Mouse (Mus musculus): Measurements from ENCODE around the gene Pzp. TPM values are rescaled to one million over a fixed set of nuclear protein-coding genes. Genes with fewer than 3 reads are reported as not detected.

The Pzp gene
- polyA plus RNA-seq, 1 experiment from 2014 or later = 0.04 TPM

GRCm38 (mm10) chr6:128523360-128523759 lies 3.2 kb downstream of the Pzp start:
- Histone ChIP-seq H3K4me3 (no peak overlapping the region), H3K9me3 (replicated peaks) (no peaks in the 10 kb centered on the region), H3K4me1 (no peaks in the 10 kb centered on the region), H3K36me3 (no peaks in the 10 kb centered on the region), H3K27ac (no peak overlapping the region), H3K27me3 (ENCODE audit: low read depth, poor library complexity, severe bottlenecking) (no peaks in the 10 kb centered on the region)
- DNase-seq (ENCODE audit: low spot score) = no peak
- WGBS = 95% methylated on average over 3 of the region's 3 CpGs

GRCm38 (mm10) chr6:128519159-128519558 lies 7.4 kb downstream of the Pzp start:
- H3K9me3 ChIP-seq (replicated peaks) = no peaks in the 10 kb centered on the region
- H3K4me3 ChIP-seq = no peak overlapping the region
- WGBS = 93% methylated on average over 7 of the region's 7 CpGs
- H3K27me3 ChIP-seq (ENCODE audit: low read depth, poor library complexity, severe bottlenecking) = no peaks in the 10 kb centered on the region
- H3K4me1 ChIP-seq = no peaks in the 10 kb centered on the region
- H3K27ac ChIP-seq = no peak overlapping the region
- no peaks in the 10 kb centered on the region for H3K36me3 ChIP-seq
- no peak for DNase-seq (ENCODE audit: low spot score)

GRCm38 (mm10) chr6:128505676-128506236 lies 20.8 kb downstream of the Pzp start:
- Histone ChIP-seq H3K4me3 (no peak overlapping the region), H3K36me3 (no peaks in the 10 kb centered on the region), H3K27ac (no peak overlapping the region), H3K4me1 (no peaks in the 10 kb centered on the region), H3K27me3 (ENCODE audit: low read depth, poor library complexity, severe bottlenecking) (no peaks in the 10 kb centered on the region), H3K9me3 (replicated peaks) (no peaks in the 10 kb centered on the region)
- no peak for DNase-seq (ENCODE audit: low spot score)
- WGBS = 93% methylated on average over 2 of the region's 2 CpGs

GRCm38 (mm10) chr6:128504743-128505142 lies 21.8 kb downstream of the Pzp start:
- DNase-seq (ENCODE audit: low spot score) = no peak
- no peaks in the 10 kb centered on the region for H3K9me3 ChIP-seq (replicated peaks)
- H3K27ac ChIP-seq = no peak overlapping the region
- no peak overlapping the region for H3K4me3 ChIP-seq
- no peaks in the 10 kb centered on the region for H3K27me3 ChIP-seq (ENCODE audit: low read depth, poor library complexity, severe bottlenecking)
- no peaks in the 10 kb centered on the region for H3K4me1 ChIP-seq
- 82% methylated on average over 5 of the region's 5 CpGs for WGBS
- H3K36me3 ChIP-seq = no peaks in the 10 kb centered on the region

GRCm38 (mm10) chr6:128495346-128495745 lies 31.2 kb downstream of the Pzp start:
- DNase-seq (ENCODE audit: low spot score) = no peak
- no peaks in the 10 kb centered on the region for H3K36me3 ChIP-seq
- WGBS = 81% methylated on average over 1 of the region's 1 CpGs

DNA sequence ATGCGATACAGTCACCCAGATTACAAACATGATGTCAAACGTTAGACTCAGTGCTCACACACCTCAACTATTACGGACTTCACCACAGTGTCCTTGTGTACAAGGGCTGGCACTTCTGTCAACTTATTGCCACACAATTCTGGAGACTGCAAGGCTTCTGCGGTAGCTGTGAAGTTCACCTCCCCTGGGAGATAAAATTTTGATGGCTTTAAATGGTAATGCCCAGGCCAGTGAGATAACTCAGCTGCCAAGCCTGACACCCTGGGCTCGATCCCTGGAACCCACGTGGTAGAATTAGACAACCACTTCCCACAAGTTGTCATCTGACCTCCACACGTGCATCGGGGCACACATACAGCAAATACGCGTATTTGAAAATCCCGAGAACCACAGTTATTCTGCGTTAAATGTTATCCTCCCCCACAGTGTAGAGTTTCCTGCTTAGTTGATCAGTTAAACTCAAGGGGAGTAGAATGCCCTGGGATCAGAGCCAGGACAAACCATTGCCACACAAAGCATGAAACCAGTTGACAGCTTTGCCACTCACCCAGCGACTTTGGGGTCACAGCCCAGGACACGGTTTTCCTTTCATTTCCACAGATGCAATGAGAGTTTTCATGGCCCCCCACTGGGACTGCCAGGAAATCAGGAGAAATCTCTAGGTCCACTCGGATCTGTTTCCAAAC lies 31.7 kb downstream of the Pzp start:
- H3K4me1 ChIP-seq = no peaks in the 10 kb centered on the region
- H3K27ac ChIP-seq = no peak overlapping the region
- WGBS = 83% methylated on average over 15 of the region's 15 CpGs
- H3K27me3 ChIP-seq (ENCODE audit: low read depth, poor library complexity, severe bottlenecking) = no peaks in the 10 kb centered on the region
- no peaks in the 10 kb centered on the region for H3K9me3 ChIP-seq (replicated peaks)
- DNase-seq (ENCODE audit: low spot score) = no peak
- H3K36me3 ChIP-seq = no peaks in the 10 kb centered on the region
- no peak overlapping the region for H3K4me3 ChIP-seq

More at GRCm38 (mm10) chr6:128495346-128495745, 31.2 kb downstream of the Pzp start:
- H3K27me3 ChIP-seq (ENCODE audit: low read depth, poor library complexity, severe bottlenecking) = no peaks in the 10 kb centered on the region
- H3K27ac ChIP-seq = no peak overlapping the region
- no peak overlapping the region for H3K4me3 ChIP-seq
- no peaks in the 10 kb centered on the region for H3K4me1 ChIP-seq
- no peaks in the 10 kb centered on the region for H3K9me3 ChIP-seq (replicated peaks)

- H3K36me3 ChIP-seq = no peaks in the 10 kb centered on the region
- H3K27me3 ChIP-seq (ENCODE audit: low read depth, poor library complexity, severe bottlenecking) = no peaks in the 10 kb centered on the region
- DNase-seq (ENCODE audit: low spot score) = no peak
- H3K4me3 ChIP-seq = no peak overlapping the region
- 89% methylated on average over 4 of the region's 4 CpGs for WGBS
- H3K27ac ChIP-seq = no peak overlapping the region
- H3K9me3 ChIP-seq (replicated peaks) = no peaks in the 10 kb centered on the region
- no peaks in the 10 kb centered on the region for H3K4me1 ChIP-seq
Observed at GRCm38 (mm10) chr6:128491916-128492315, 34.6 kb downstream of the Pzp start.

DNA sequence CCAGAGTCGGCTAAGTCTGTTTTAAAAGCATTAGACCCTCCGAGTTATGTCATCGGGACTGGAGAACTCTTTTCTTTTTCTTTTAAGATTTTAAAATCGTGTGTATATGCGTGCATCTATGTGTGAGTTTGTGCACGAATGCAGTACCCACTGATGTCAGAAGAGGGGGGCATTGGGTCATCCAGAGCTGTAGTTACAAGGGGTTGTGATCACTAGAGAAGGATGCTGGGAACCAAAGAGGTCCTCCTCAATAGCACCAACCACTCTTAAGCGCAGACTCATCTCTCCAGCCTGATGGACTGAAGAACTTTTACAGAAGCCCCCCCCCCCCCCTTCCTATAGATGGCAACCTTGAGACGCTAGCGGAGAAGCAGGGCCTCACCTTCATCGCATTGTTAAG lies 36.4 kb downstream of the Pzp start:
- Histone ChIP-seq H3K4me1 (no peaks in the 10 kb centered on the region), H3K36me3 (no peaks in the 10 kb centered on the region), H3K27me3 (ENCODE audit: low read depth, poor library complexity, severe bottlenecking) (no peaks in the 10 kb centered on the region), H3K4me3 (no peak overlapping the region), H3K9me3 (replicated peaks) (no peaks in the 10 kb centered on the region), H3K27ac (no peak overlapping the region)
- no peak for DNase-seq (ENCODE audit: low spot score)
- WGBS = 97% methylated on average over 10 of the region's 10 CpGs

DNA sequence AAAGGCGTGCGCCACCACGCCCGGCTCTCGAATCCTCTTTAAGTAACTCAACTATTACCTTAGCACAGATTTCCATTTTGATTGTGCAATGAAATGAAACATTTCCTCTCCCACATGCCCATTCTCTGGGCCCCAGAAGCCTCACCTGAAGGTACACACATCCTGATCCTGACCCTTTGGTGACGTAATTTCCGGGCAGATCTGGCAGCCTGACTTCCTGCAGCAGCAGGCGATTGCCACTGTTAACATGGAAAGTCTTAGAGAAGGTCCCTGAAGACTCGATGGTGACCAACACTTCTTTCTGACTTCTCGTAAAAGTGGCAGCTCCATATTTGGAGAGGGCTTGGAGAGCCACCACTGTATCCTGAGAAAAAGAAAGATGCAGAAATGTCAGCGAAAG lies 38.8 kb downstream of the Pzp start:
- Histone ChIP-seq H3K4me3 (no peak overlapping the region), H3K4me1 (no peaks in the 10 kb centered on the region), H3K27me3 (ENCODE audit: low read depth, poor library complexity, severe bottlenecking) (no peaks in the 10 kb centered on the region), H3K9me3 (replicated peaks) (no peaks in the 10 kb centered on the region), H3K36me3 (no peaks in the 10 kb centered on the region), H3K27ac (no peak overlapping the region)
- WGBS = 92% methylated on average over 11 of the region's 11 CpGs
- no peak for DNase-seq (ENCODE audit: low spot score)

DNA sequence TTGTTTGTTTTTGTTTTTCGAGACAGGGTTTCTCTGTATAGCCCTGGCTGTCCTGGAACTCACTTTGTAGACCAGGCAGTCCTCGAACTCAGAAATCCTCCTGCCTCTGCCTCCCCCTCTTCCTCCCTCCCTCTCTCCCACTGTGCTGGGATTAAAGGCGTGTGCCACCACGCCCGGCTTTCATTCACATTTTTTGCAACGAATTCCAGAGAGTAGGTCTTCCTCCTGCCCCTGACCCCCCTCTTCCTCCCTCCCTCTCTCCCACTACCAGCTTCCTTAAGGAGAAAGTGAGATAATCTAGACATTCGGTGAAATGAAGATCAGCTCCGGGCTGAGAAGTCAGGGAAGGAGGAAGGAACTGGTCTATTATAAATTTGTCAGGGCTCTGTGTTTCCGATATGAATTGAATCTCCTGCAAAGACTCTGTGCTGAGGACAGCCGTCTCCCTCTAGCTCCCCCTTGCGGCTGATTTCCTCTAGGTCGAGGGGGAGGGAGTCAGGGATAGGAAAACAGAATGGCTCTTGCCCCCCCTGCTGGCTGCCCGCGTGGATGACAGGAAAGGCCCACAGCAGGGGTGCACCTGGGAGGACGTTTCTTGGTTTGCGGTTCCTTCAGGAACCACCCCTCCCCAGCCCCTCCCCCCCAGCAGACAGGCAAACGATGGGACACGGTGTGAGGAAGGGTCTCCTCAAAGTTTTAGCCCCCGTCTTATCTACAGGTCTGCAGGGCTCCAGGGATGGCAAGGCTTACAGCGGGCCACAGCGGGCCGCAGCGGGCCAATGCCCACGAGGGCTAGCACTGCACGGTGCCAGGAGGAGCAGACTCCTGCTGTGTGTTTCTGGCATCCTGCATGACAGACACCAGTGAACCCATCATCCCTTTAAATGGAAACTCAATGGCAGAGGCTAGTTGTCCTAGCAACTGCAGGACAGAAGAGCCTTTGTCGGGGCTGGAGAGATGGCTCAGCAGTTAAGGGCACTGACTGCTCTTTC lies 46.8 kb downstream of the Pzp start:
- Histone ChIP-seq H3K4me3 (peak overlapping the region; percentile 29), H3K27me3 (ENCODE audit: low read depth, poor library complexity, severe bottlenecking) (0 out of 2 replicates have a peak, but pooled peaks cover 3% of the 10 kb centered on the region), H3K9me3 (replicated peaks) (no peaks in the 10 kb centered on the region), H3K36me3 (no peaks in the 10 kb centered on the region), H3K4me1 (peaks cover 4% of the 10 kb centered on the region; the same call in 1 of the 2 replicates), H3K27ac (no peak overlapping the region)
- peak; percentile 97 for DNase-seq (ENCODE audit: low spot score)
- WGBS = 26% methylated on average over 26 of the region's 26 CpGs

GRCm38 (mm10) chr6:128477495-128477894 lies 49.0 kb downstream of the Pzp start:
- no peak overlapping the region for H3K4me3 ChIP-seq
- 40% methylated on average over 4 of the region's 4 CpGs for WGBS
- H3K27me3 ChIP-seq (ENCODE audit: low read depth, poor library complexity, severe bottlenecking) = 0 out of 2 replicates have a peak, but pooled peaks cover 3% of the 10 kb centered on the region
- no peak for DNase-seq (ENCODE audit: low spot score)
- no peak overlapping the region for H3K27ac ChIP-seq
- H3K36me3 ChIP-seq = no peaks in the 10 kb centered on the region
- H3K9me3 ChIP-seq (replicated peaks) = no peaks in the 10 kb centered on the region
- H3K4me1 ChIP-seq = peaks cover 4% of the 10 kb centered on the region; the same call in 1 of the 2 replicates

GRCm38 (mm10) chr6:128474112-128474511 lies 52.4 kb downstream of the Pzp start:
- DNase-seq (ENCODE audit: low spot score) = no peak
- 85% methylated on average over 6 of the region's 6 CpGs for WGBS

DNA sequence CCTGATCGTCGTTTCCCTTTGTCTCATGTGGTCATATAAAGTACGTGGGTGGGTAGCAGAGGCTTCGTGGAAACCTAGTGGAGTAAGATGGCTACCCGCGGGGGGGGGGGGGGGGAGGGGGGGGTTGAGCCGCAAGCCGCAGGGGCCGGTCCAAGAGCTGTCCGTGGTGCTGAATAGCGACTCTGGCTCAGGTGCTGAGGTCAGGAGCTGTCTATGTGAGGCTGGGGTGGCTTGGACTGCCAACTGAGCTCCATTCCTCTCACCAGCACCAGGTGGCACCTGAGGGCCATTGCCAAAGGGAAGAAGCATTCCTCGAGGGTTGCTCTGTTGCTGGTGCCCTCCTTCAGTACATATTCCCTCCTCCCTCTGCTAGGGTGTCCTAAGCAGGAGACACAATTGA lies 57.1 kb downstream of the Pzp start:
- Histone ChIP-seq H3K9me3 (replicated peaks) (no peaks in the 10 kb centered on the region), H3K27ac (no peak overlapping the region), H3K4me3 (no peak overlapping the region), H3K4me1 (no peaks in the 10 kb centered on the region), H3K36me3 (no peaks in the 10 kb centered on the region), H3K27me3 (ENCODE audit: low read depth, poor library complexity, severe bottlenecking) (no peaks in the 10 kb centered on the region)
- peak; percentile 81 for DNase-seq (ENCODE audit: low spot score)
- 14% methylated on average over 9 of the region's 12 CpGs for WGBS

More at GRCm38 (mm10) chr6:128474112-128474511, 52.4 kb downstream of the Pzp start:
- no peak overlapping the region for H3K27ac ChIP-seq
- H3K36me3 ChIP-seq = no peaks in the 10 kb centered on the region
- no peak overlapping the region for H3K4me3 ChIP-seq
- H3K9me3 ChIP-seq (replicated peaks) = no peaks in the 10 kb centered on the region
- no peaks in the 10 kb centered on the region for H3K27me3 ChIP-seq (ENCODE audit: low read depth, poor library complexity, severe bottlenecking)
- H3K4me1 ChIP-seq = no peaks in the 10 kb centered on the region
